Mouse (Mus musculus): ENCODE measurements around the gene Patj.
"Not testable (repeated sequence)": the region's sequence is repeated elsewhere in the genome, so short reads cannot be mapped to it uniquely, and the experiment has no call there.

Patj gene

GRCm38 (mm10) chr4:98395690-98396437, at the start of gene Patj:
Patj (plus strand) TSS chr4:98395785.
- DNase-seq, result peak; percentile 85

- no peak for DNase-seq
Observed at GRCm38 (mm10) chr4:98348580-98348979, 47.0 kb upstream of the Patj start.

- DNase-seq, result no peak
Observed at GRCm38 (mm10) chr4:98358034-98358809, 37.4 kb upstream of the Patj start.

GRCm38 (mm10) chr4:98375401-98375800, 20.2 kb upstream of the Patj start:
- no peak for DNase-seq

- no peak for DNase-seq
Observed at GRCm38 (mm10) chr4:98376943-98377342, 18.6 kb upstream of the Patj start.

GRCm38 (mm10) chr4:98382716-98383424, 12.7 kb upstream of the Patj start, which contains the start of gene Tm2d1:
Tm2d1 (minus strand) TSS chr4:98383306.
- DNase-seq, result peak; percentile 85

- no peak for DNase-seq
Observed at GRCm38 (mm10) chr4:98385036-98385435, 10.5 kb upstream of the Patj start.

- no peak for DNase-seq
Observed at GRCm38 (mm10) chr4:98395346-98395689, 267 bp upstream of the Patj start.

- DNase-seq, result peak; percentile 44
Observed at GRCm38 (mm10) chr4:98400926-98401583, 5.5 kb downstream of the Patj start.

GRCm38 (mm10) chr4:98401584-98401962, 6.0 kb downstream of the Patj start:
- DNase-seq, result no peak

GRCm38 (mm10) chr4:98403492-98403891, 7.9 kb downstream of the Patj start:
- DNase-seq, result no peak

- peak; percentile 60 for DNase-seq
Observed at GRCm38 (mm10) chr4:98404412-98404811, 8.8 kb downstream of the Patj start.

GRCm38 (mm10) chr4:98408455-98408854, 12.9 kb downstream of the Patj start:
- DNase-seq, result no peak

GRCm38 (mm10) chr4:98415150-98415549, 19.6 kb downstream of the Patj start:
- not testable (repeated sequence) for DNase-seq

GRCm38 (mm10) chr4:98428371-98428770, 32.8 kb downstream of the Patj start:
- peak; percentile 22 for DNase-seq

GRCm38 (mm10) chr4:98435641-98436457, 40.3 kb downstream of the Patj start:
- DNase-seq, result no peak

GRCm38 (mm10) chr4:98436664-98437363, 41.2 kb downstream of the Patj start:
- peak; percentile 27 for DNase-seq

- no peak for DNase-seq
Observed at GRCm38 (mm10) chr4:98439261-98440005, 43.8 kb downstream of the Patj start.

GRCm38 (mm10) chr4:98441248-98441647, 45.7 kb downstream of the Patj start:
- DNase-seq, result no peak

GRCm38 (mm10) chr4:98444437-98445139, 49.0 kb downstream of the Patj start:
- peak; percentile 33 for DNase-seq
